Mouse (Mus musculus) G1E (cell line): ENCODE data around the gene Nhp2.

ENCODE experiments used
- CTCF ChIP-seq: IDR thresholded peaks from 2 replicates; pipeline ENCODE4 v1.5.1; 2012; ENCODE audit warnings: low read depth, low read length, inconsistent platforms, mixed read lengths
- GATA1 ChIP-seq: IDR thresholded peaks from 2 replicates; pipeline ENCODE4 v1.6.1; 2012; ENCODE audit warnings: borderline replicate concordance, low read length, inconsistent platforms, mixed read lengths
- POLR2AphosphoS5 ChIP-seq: IDR thresholded peaks from 2 replicates; pipeline ENCODE4 v1.6.1; 2012; ENCODE audit warnings: low read depth, low read length, inconsistent platforms; ENCODE audit not compliant: insufficient replicate concordance

DNA sequence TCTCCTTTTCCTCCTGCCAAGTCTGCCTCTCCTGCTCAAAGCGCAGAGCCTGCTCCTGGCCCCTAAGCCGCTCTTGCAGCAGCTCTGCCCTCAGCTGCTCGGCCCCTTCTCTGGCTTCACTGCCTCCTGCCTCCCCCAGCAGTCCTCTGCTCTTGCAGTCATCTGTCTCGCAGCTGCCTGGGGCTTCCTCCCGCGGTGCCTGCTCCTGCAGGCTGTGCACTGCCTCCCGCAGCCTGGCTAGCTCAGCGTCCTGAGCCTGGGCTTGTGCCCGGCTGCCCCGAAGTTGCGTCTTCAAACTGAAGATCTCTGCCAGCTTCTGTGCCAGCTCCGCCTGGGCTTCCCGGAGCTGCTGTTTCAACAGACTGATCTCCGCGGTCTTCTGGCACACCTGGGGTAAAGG is 24.2 kb downstream of the Nhp2 start:
- TF ChIP-seq CTCF: no peak
- TF ChIP-seq POLR2AphosphoS5: no peak
- no peak for TF ChIP-seq GATA1
